Mouse (Mus musculus): ENCODE measurements around the gene Unc93a.
"Not testable (repeated sequence)": the region's sequence is repeated elsewhere in the genome, so short reads cannot be mapped to it uniquely, and the experiment has no call there.

Unc93a gene

DNA sequence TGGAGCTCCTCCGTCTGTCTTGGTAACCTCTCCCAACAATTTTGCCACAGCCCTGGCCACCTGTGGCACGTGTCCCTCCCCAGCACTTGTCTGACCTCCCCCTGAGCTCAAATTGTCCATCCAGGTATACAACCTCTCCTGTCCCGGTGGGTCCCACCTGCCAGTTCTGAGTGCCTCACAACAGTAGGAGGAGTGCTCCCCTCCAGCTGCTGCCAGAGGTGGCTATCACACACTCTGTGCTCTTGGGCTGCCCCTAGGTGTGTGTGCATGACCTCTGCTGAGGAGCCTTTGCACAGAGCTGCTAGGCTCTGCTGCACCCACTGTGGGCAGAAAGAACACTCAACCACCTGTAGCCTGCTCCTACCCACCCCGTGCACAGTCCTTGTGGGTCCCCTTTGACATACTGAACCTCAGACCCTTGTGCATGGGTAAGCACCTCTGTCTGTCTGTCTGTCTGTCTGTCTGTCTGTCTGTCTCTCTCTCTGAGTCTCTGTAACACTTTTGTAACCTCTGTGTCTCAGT lies 63.7 kb downstream of the Unc93a start:
- not testable (repeated sequence) for DNase-seq (ENCODE audit: low spot score)

DNA sequence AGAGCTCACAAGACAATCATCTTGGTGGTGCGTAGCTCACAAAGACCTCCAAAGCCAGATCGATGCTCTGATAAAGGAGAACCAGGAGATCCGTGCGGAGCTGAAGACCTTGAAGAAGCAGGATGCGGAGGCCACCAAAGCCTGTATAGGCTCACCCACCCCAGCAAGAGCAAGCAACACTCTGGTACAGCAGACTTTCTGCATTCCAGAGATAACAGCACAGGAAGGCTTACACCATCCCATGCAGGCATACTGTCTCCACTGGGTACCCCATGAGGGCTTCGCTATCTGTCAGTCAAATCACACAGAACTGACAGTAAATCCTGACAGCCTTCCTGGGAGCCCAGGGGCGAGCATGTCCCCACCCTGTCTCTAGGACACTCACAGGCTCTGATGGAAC lies 68.7 kb downstream of the Unc93a start:
- not testable (repeated sequence) for DNase-seq (ENCODE audit: low spot score)

- not testable (repeated sequence) for DNase-seq (ENCODE audit: low spot score)
Observed at GRCm38 (mm10) chr17:13060804-13061203, 70.8 kb downstream of the Unc93a start, which contains the start of gene Tcp10b. TSS of gene Tcp10b (plus strand) at chr17:13061104.
